Mouse (Mus musculus) C2C12 (cell line): ENCODE measurements around the gene Lsg1. TPM values are rescaled to one million over a fixed set of nuclear protein-coding genes. Genes with fewer than 3 reads are reported as not detected.

Experiments
- H3K27me3 ChIP-seq: one replicate; pipeline ENCODE4 v1.6.1; 2011; ENCODE audit not compliant: control insufficient read depth, insufficient read depth, insufficient read length
- H3K36me3 ChIP-seq: one replicate; pipeline ENCODE4 v1.6.1; 2011; ENCODE audit not compliant: control insufficient read depth, insufficient read depth
- H3K4me3 ChIP-seq: one replicate; pipeline ENCODE4 v1.5.1; 2011; ENCODE audit warnings: mild to moderate bottlenecking, control low read depth; ENCODE audit not compliant: poor library complexity, insufficient read depth, severe bottlenecking
- H3K79me2 ChIP-seq: one replicate; pipeline ENCODE4 v1.6.1; 2011; ENCODE audit not compliant: control insufficient read depth, insufficient read depth
- H3K79me3 ChIP-seq: one replicate; pipeline ENCODE4 v1.6.1; 2011; ENCODE audit warnings: low read depth, control low read depth
- H3ac ChIP-seq: one replicate; pipeline ENCODE3; 2011; ENCODE audit warnings: low read depth; ENCODE audit not compliant: control insufficient read depth, insufficient read length
- CEBPB ChIP-seq: IDR thresholded peaks from one replicate; pipeline ENCODE4 v1.6.1; 2011; ENCODE audit warnings: low read depth, mild to moderate bottlenecking, control low read depth, moderate library complexity
- CTCF ChIP-seq: IDR thresholded peaks from one replicate; pipeline ENCODE4 v1.5.1; 2011; ENCODE audit not compliant: control insufficient read depth, insufficient read depth, insufficient read length
- FOSL1 ChIP-seq: IDR thresholded peaks from one replicate; pipeline ENCODE4 v1.8.0; 2011; ENCODE audit warnings: mild to moderate bottlenecking, low read length; ENCODE audit not compliant: poor library complexity, insufficient read depth, severe bottlenecking
- MAX ChIP-seq: IDR thresholded peaks from one replicate; pipeline ENCODE4 v1.6.1; 2011; ENCODE audit warnings: mild to moderate bottlenecking, control low read depth
- MYOD1 ChIP-seq: IDR thresholded peaks from one replicate; pipeline ENCODE4 v1.6.1; 2011; ENCODE audit warnings: low read depth; ENCODE audit not compliant: control insufficient read depth, insufficient read length
- MYOG ChIP-seq: IDR thresholded peaks from one replicate; pipeline ENCODE4 v1.6.1; 2011; ENCODE audit not compliant: control insufficient read depth, insufficient read length; ENCODE audit errors: extremely low read depth
- USF1 ChIP-seq: IDR thresholded peaks from one replicate; pipeline ENCODE4 v1.6.1; 2011; ENCODE audit warnings: low read depth, mild to moderate bottlenecking, control low read depth, moderate library complexity
- polyA plus RNA-seq: library from polyadenylated mRNA; unstranded; fragments of >200 nt; fragmentation: generic; extraction: Trizol; gene quantifications from one replicate; pipeline ENCODE4 v1.2.1, GENCODE M21; 2012; ENCODE audit warnings: missing spikeins

The Lsg1 gene
- polyA plus RNA-seq, 1 experiment, result 28.8 TPM

- no peaks in the 10 kb centered on the region for H3K79me3 ChIP-seq
- H3K27me3 ChIP-seq, result peaks cover 15% of the 10 kb centered on the region
- no peaks in the 10 kb centered on the region for H3K36me3 ChIP-seq
- TF ChIP-seq MAX, result no peak
- no peak overlapping the region for H3ac ChIP-seq
- H3K79me2 ChIP-seq, result no peaks in the 10 kb centered on the region
- H3K4me3 ChIP-seq, result no peak overlapping the region
Observed at GRCm38 (mm10) chr16:30602684-30603530, 15.5 kb upstream of the Lsg1 start.

GRCm38 (mm10) chr16:30601946-30602345 is 14.6 kb upstream of the Lsg1 start:
- Histone ChIP-seq H3ac (no peak overlapping the region), H3K4me3 (no peak overlapping the region), H3K79me3 (no peaks in the 10 kb centered on the region), H3K79me2 (no peaks in the 10 kb centered on the region), H3K27me3 (peaks cover 12% of the 10 kb centered on the region), H3K36me3 (no peaks in the 10 kb centered on the region)
- TF ChIP-seq CEBPB (no peak), MYOD1 (no peak), MAX (no peak), FOSL1 (no peak), CTCF (no peak), USF1 (no peak), MYOG (no peak)

- H3K79me2 ChIP-seq, result no peaks in the 10 kb centered on the region
- no peak for TF ChIP-seq CEBPB
- no peak for TF ChIP-seq USF1
- H3K36me3 ChIP-seq, result no peaks in the 10 kb centered on the region
- peaks cover 7% of the 10 kb centered on the region for H3K27me3 ChIP-seq
- no peak overlapping the region for H3ac ChIP-seq
- no peak overlapping the region for H3K4me3 ChIP-seq
- no peaks in the 10 kb centered on the region for H3K79me3 ChIP-seq
Observed at GRCm38 (mm10) chr16:30601046-30601832, 13.8 kb upstream of the Lsg1 start.

GRCm38 (mm10) chr16:30600431-30601045 is 13.1 kb upstream of the Lsg1 start:
- TF ChIP-seq CEBPB, result no peak
- TF ChIP-seq MAX, result no peak
- TF ChIP-seq MYOD1, result no peak
- no peak for TF ChIP-seq CTCF
- no peak for TF ChIP-seq USF1
- no peak for TF ChIP-seq MYOG
- no peak for TF ChIP-seq FOSL1
- no peaks in the 10 kb centered on the region for H3K79me2 ChIP-seq
- H3K4me3 ChIP-seq, result no peak overlapping the region
- no peaks in the 10 kb centered on the region for H3K79me3 ChIP-seq
- H3K36me3 ChIP-seq, result no peaks in the 10 kb centered on the region
- no peak overlapping the region for H3ac ChIP-seq
- peaks cover 7% of the 10 kb centered on the region for H3K27me3 ChIP-seq

- H3K4me3 ChIP-seq, result peak within 1 kb of the TSS; percentile 29
- H3K36me3 ChIP-seq, result no peaks in the 10 kb centered on the region
- peaks cover 7% of the 10 kb centered on the region for H3K27me3 ChIP-seq
- TF ChIP-seq CTCF, result peak; percentile 60
- no peak for TF ChIP-seq MAX
- H3K79me2 ChIP-seq, result no peaks in the 10 kb centered on the region
- no peaks in the 10 kb centered on the region for H3K79me3 ChIP-seq
- H3ac ChIP-seq, result peak within 1 kb of the TSS; percentile 59
Observed at GRCm38 (mm10) chr16:30599491-30600268, 12.3 kb upstream of the Lsg1 start, which contains the start of gene Fam43a. Gene Fam43a, plus strand, starts transcription at chr16:30599723.
